Mouse (Mus musculus) layer of hippocampus, adult 11-12 months (tissue): ENCODE results near the gene U2af1.
"Not testable (repeated sequence)": the region's sequence is repeated elsewhere in the genome, so short reads cannot be mapped to it uniquely, and the experiment has no call there.

Experiments used
- DNase-seq: peaks from one replicate; pipeline ENCODE4 v3.0.0; 2022; ENCODE audit warnings: low spot score

The U2af1 gene

DNA sequence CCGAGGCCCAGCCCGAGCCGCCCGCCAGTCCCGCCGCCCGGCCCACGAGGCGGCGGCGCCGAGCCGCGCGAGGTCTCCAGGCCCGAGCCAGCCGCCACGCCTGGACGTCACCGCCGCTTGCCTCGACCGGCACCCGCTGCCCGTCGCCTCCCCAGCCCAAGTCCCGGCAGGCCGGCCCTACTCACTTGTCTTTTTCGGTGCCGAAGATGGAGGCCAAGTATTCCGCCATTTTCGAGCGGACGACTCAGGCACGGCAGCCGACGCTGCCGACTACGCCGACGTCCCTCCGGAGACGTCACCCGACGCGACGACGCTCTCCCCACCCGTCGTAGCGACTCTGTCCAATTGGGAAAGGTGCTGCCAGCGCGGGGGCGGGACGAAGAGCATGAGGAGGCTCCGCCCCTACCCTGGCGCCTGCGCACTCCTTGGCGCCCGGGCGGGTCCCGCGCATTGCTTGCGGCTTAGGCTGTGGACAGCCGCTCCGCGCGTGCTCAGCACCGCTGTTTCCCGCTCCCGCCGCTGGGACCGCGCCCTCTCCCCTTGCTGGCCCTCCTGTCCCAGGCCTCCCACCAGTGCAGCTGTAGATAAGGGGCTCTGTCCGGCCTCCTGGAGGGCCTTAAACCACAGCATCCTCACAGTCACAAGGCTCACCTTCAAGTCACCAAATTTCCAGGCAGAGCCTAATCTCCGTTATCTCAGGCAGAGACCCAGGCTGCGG, at the start of gene U2af1:
Gene U2af1 (minus strand): TSS at position 425 of the 718 bp plus-strand sequence.
- peak; percentile 99 for DNase-seq

DNA sequence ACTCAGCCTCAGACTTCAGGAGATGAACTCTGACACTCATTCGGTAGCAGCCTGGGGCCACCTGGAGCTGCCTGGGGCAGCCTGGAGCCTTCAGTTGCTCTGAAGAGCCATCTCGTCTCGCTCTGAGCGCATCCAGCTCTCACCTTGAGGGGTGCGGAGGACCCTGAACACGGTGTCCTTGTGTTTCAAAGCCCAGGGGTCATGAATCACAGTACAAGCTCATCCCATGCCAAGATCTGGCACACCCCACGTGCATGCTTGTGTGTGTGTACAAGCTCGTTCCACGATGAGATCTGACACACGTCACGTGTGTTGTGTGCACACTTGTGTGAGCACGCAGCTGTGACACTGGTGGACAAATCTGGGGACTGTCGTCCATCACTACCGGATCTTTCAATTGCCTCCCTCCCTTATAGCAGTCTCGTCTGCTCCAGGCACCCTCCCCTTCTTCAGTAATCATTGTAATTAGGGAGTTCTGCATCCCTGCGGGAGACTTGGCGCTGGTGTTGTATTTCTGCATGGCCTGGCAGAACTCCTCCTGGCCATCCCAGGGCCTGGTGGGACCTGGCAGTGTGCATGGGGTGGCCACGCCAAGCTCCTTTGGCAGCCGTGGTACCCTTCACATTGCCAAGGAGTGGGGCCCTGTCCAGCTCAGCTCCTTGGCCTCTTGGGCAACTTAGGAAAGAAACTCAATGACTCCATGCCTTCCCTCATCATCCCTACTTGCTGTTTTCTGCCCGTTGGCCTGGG, 46.8 kb upstream of the U2af1 start:
- DNase-seq, result peak; percentile 33

DNA sequence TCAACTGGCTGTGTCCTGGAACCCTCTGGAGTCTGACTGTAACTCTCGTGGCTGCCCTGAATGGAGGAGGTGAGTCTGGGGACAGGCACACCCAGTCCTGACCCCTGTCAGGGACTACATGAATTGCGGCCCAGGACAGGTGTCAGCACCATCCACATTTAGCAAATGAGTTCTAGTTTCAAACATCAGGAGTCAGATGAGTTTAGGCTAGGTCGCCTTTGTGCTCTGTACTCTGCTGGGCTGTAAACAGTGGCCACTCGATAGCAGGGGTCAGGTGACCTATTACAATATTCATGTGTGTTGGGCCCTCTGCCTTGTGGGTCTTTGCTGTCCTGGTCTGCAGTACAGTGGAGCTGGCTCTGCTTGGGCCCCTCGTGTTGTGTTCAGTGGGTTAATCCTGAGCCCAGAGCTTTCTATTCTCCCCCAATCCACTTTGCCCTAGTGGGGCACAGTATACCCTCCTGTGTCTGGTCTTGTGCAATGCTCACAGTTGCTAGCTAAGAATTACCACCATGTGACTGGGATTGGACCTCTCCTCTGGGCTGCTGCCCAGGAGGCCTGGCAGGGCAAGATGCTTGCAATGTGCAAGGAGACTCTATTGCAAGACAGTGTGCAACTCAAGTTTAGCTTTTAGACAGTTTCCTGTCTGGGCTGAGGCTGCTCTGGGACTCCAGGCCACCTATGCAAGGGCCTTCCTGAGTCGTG, 44.7 kb upstream of the U2af1 start:
- DNase-seq, result no peak

DNA sequence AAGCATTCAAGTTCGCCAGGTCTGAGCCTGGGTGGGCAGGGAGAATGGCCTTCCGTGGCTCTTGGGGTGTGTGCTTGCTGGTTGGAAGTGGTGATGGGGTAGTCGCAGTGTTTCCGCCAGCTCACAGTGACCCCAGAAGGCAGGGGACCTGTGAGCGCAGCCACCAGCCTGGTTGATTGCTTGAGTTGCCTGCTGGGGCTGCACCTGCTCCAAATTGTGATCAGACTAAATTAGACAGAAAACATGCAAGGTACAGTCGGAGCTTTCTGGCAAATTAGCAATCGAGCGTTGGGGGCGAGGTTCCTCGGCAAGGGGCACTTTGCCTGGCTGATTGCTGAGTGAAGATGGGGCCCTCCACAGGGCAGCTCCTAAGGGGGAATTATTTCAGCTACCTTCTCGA, 39.7 kb upstream of the U2af1 start:
- no peak for DNase-seq

DNA sequence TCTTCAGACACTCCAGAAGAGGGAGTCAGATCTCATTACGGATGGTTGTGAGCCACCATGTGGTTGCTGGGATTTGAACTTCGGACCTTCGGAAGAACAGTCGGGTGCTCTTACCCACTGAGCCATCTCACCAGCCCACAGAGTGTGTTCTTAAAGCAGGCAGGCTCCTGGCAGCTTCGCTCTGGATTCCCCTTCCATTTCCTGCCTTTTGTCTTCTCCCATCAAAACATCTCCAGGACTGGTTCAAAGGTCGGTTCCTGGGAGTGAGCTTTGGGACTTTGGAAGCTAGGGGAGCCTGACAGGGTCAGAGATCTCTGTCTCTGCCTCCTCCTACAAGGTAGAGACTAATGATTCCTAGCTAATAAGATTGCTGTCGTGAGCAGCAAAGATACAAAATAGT, 36.7 kb upstream of the U2af1 start:
- DNase-seq, result not testable (repeated sequence)

DNA sequence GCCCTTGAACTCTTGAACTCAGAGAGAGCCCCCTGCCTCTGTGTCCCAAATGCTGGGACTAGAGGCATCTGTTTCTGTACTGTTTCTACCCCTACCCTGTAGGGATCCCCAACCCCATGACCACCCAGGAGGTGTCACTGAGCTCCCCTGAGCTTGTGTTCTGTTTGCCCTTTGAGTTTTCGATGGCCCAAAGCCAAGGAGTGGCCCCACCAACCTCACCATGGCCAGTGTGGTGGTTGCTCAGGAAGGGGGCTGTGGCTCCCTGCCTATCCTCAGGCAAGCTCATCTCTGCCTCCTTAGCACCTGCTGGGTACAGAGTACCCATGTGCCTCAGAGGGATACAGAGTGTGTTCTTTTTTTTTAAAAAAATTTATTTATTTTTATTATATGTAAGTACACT, 36.3 kb upstream of the U2af1 start:
- DNase-seq, result no peak

DNA sequence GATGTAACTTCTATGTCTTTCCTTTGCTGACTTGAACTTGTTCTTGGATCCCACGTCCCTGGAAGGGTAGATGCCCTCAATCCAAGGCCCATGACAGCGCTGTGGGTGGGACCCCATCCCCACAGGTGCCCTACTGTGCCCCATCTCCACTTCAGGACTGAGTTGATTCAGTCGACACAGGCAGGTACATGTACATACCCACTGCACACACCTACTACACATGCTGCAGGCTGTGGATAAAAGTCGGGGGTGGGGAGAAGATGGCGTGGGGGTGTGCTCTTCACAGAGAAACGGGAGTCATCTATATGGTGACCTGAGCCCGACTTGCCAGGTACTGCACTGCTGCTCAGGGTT, 35.3 kb upstream of the U2af1 start:
- no peak for DNase-seq

DNA sequence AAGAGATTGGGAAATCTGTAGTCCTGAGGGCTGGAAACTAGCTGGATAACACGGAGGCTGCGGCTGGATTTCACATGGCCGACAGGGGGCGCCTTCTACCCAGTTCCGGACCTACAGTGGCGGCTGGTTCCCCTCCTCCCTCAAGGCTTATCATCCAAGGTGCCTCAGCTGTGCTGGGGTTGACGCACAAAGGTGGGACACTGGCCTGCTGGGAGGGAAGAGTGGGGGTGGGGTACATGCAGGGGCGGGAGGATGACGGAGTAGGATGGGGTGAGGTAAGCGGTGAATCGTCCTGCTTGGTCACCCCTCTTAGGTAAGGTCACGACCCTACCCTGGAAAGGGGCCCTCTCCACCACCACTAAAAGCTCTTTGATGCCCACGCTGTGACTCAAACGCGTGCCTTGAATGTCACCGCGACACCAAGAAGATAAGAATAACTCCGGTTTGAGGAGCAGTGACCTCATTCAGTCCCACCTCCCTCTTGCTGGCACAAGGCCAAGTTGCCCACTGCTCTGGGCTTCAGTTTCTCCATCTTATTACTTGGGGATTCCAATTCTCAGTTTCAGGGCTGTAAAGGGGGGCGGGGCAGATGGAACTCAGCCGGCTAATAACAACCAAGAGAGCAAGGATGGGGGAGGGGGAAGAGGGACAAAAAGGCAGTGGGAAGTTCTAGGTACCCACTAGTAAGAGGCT, 34.8 kb upstream of the U2af1 start:
- peak; percentile 84 for DNase-seq

DNA sequence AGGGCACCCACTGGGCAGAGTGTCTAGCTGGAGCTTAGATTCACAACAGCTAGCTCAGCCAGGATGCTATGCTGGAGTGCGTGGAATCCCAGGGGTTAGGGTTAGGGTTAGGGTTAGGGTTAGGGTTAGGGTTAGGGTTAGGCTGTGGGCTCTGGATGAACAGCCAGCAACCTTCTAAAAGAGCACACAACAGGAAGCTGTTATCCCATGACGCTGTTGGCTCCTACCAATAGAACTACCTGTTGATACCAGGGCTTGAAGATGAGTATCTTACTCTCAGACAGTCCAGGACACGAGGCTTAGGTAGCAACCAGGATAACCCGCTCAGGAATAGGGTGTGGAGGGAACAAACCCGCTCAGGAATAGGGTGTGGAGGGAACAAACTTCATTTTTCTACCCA, 34.2 kb upstream of the U2af1 start:
- DNase-seq, result no peak

DNA sequence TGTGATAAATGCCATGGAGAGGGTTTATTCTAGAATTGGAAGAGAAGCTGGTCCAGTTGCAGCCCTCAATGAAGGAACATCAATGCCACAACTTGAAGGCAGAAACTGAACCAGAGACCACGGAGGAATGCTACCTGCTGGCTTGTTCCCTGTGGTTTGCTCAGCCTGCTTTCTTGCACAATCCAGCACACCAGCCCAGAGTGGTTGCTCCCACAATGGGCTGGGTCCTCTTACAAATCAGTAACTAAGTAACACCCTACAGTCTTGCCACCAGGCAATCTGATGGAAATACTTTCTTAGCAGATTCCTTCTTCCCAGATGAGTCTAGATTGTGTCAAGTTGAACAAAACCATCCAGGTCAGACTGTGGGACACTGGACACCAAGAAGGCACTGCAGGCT, 30.9 kb upstream of the U2af1 start:
- no peak for DNase-seq

DNA sequence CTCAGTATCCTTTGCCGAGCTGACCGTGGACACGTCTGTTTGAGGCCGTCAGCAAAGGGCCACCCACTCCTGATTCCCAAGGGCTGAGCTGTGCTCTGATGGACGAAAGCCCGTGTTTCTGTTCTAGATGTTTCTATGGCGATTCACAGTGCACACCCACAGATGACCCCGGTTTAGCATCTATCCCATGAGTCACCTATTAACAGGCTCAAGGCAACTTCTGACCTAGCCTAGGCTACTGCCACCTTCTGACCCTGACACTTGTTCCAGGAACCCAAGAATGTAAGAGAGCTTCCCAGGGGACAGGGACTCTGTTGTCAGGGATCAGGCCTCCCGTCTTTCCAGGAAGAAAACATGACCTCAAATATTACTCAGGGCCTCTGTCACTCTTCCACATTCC, 29.4 kb upstream of the U2af1 start:
- no peak for DNase-seq

DNA sequence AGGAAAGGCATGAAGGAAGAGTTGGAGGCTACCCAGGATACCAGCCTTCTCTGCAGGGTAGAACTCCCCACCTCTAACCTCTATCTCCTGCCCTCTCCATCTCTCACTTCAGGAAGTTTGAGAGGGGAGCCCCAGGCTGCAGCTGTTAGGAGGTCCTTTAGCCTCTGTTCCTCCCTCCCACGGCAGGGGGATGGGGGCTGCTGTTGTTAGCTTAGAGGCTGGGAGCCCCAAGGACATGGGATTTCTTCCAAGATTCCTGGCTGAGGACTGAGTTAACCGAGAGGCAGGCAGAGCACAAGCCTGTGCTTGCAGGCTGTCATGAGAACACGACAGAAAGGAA, 27.5 kb upstream of the U2af1 start:
- no peak for DNase-seq

DNA sequence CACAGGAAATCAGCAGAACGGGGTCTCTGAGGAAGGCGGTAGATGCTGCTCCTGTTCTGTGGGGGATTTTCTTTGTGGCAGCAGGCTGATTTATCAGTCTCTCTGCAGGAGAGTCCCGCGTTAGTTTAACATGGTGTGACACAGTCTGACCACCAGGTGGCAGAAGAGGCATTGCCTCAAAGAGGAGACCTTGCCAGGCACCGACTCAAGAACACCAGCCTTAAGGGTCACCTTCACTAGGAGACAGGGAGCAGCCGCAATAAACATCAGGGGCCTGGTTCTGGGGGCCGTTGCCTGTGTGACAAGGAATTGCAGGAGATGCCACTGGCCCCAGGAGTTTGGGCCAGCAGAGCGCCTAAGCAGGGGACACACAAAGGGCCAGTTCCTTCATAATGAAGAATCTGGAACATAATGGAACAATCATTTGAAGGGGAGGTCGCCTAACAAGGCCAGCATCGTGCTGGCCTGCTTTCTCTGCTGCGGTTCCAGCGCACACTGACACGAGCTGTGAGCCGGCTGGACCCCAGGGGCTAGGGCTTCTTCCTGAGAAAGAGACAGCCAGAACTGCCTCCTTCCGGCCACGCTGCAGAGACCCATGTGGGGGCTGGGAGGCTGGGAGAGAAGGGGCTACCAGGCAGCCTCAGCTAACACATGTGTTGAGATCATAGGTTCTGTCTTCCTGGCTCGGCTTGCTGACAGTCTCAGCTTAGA, 27.0 kb upstream of the U2af1 start:
- peak; percentile 88 for DNase-seq

DNA sequence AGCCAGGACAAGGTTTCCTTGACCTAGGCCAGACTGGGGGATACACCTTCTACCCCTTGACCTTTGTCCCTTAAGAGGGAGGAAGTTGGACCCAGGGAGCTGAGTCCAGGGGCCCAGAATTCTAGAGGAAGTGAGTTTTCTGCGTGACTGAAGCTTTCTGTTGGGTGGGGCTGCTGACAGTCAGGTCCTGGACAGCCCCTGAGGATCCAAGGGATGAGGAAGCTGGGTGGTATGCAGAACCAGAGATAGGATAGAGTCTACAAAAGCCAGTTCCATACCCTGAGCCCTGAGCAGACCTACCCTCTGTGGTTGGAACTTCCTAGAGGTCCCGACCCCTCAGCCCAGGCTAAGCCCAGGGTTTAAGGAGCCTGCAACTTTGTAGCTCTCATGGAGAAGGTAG, 21.8 kb upstream of the U2af1 start:
- no peak for DNase-seq

DNA sequence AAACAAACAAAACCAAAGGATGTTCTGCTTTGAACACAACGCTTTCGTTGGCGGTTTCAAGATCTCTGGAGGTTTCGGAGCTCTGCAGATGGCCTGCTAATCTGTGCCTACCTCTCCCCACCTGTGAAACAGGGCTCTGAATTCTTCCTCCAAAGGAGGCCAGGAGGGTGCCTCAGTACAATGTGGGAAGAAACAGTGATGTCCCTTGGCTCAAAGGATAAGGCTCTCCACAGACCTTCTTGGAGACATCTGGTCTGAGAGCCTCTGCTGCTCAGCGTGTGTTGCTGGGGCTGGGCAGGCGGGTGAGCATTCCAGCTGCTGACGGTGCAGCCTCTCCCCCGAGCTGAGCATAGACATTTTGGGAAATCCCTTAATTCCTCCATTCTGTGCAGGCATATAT, 18.8 kb upstream of the U2af1 start, which contains the start of gene Cryaa:
Gene Cryaa (plus strand): TSS at position 301 of the 400 bp plus-strand sequence.
- DNase-seq, result no peak

DNA sequence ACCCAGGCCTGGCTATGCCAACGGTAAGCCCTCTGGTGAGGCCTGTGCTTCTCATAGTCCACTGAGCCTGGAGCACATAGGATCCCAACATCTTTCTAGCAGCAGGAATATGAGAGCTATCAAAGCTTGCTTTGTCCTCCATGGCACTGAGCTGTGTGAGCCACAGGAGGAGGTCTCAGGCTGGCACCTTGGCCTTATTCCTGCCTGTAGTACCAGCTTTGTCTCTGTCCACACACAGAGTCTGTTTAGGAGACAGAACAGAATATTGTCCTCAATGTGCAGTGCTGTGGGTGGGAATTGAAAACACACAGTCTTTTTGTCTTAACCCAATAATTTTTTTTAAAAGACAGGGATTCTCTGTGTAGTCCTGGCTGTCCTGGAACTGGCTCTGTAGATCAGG, 15.7 kb upstream of the U2af1 start:
- peak; percentile 59 for DNase-seq

DNA sequence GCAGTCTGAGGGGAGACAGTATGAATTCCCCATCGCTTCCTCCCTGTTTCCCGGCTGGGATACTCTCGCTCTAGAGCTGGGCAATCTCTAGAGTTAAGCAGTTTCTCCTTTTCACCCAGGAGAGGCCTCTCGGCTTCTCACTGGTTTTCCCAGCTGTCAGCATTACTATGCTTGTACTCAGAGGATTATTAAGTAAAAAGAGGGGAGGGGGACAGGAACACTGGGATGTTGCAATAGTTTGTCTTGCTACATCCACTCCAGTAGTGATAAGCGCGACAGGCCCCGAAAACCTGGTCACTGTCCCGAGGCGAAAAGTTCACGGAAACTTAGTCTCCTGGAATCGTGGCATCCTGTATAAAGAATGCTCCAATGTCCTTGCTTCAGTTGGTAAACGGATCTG, 13.6 kb upstream of the U2af1 start:
- DNase-seq, result no peak

DNA sequence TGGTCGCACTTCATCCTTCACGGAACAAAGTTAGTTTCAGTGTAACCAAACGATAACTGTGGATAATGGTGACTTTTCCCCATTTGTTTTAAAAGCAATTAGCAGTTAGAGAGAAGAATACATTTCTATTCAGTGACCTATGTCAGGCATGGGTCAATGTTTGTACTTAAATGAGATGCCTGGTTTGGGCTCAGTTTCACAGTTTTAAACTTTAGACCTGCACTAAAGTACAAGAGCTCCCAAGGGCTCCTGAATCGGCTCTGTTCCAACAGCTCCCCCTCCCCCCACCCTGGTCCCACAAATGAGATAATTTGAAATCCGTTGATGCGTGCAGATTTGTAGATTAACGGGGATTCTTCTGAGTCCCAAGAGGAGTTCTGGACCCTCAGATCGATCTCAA, 13.0 kb upstream of the U2af1 start:
- no peak for DNase-seq

DNA sequence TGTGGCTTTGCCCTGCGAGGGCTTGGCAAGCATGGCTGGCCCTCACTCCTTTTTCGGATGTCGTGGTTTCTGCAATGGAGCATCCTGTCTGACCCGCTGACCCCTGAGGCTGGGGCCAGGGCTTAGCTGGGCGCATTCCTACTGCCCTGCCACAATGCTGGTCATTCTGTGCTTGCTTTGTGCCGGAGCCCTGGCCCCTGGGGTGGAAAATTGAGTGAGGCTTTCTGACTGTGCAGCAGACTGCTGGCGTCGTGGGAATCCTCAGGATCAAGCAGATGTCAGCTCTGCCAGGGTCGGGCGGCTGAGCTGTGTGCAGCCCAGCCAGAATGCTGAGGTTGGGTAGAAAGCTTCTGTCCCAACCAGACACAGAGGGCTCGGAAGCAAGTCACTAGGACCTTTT, 11.5 kb upstream of the U2af1 start:
- DNase-seq, result no peak

DNA sequence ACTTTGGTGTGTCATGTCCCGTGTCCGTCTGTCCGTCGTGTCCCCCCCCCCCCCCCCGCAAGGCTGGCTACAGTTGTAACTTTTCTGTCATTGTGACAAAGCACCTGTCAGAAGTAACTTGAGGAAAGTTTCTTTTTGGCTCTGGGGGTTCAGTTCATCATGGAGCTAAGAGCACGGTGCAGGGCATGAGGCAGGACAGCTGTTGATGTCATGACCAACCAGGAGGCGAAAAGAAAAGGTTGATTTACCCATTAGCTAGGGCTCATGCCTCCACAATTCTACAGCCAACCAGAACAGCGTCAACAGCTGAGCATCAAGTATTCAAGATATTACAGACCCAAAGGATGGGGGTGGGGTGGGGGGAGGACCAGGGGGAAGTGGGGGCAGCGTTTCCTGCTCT, 9.6 kb upstream of the U2af1 start:
- no peak for DNase-seq

DNA sequence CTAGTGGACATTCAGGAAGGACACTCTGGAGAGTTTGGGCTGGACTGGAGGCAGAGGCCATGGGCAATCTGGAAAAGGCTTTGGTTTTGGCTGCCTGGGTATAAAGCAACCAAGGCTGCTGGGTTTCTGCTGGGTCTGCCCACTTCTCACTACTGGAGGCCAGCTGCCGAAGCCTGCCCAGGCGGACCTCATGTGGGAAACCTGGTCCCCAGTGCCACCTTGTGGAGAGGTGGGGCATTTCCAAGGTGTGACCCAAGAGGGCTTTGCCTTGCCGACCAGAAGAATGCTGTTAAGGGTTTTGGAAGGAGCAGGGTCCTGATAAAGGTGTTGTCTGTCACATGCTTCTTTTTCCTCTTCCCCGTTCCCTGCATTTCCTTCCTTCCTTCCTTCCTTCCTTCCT, 6.1 kb upstream of the U2af1 start:
- peak; percentile 83 for DNase-seq

DNA sequence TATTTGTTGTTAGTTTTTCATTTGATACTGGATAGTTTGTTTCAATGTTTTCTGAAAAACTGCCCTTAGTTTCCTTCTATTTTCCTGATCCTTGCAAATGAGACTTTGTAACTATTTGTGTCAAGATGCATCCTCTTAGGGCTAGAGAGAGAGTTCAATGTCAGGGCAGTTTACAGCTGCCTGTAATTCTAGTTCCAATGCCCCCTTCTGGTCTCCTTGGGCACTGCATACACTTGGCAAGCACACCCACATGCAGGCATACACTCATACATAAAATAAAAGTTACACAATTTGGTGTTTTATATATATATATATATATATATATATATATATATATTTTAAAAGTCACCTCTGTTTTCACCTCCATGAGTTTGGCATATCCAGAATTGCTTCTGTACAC, 4.2 kb upstream of the U2af1 start:
- no peak for DNase-seq
